Mouse (Mus musculus) midbrain, embryonic 16.5 days (tissue): ENCODE measurements around the gene Sorcs1. TPM values are rescaled to one million over a fixed set of nuclear protein-coding genes. Genes with fewer than 3 reads are reported as not detected.

Experiments used
- ATAC-seq: fragments of 200-750 bp; cut with Nextera tagmentation; 2 replicates; pipeline ENCODE4 v1.8.0; 2017; ENCODE audit warnings: moderate TSS enrichment
- H3K27ac ChIP-seq: fragments of 300-500 bp; sonication (generic); 2 replicates; pipeline ENCODE4 v1.5.1; 2014; ENCODE audit warnings: mild to moderate bottlenecking, low read length, mixed read lengths
- H3K27me3 ChIP-seq: fragments of 300-500 bp; sonication (generic); 2 replicates; pipeline ENCODE4 v1.6.1; 2014; ENCODE audit warnings: low read depth, low read length, mixed read lengths; ENCODE audit not compliant: control insufficient read depth, insufficient read depth
- H3K36me3 ChIP-seq: fragments of 300-500 bp; sonication (generic); 2 replicates; pipeline ENCODE4 v1.6.1; 2014; ENCODE audit warnings: mild to moderate bottlenecking, low read length, moderate library complexity, mixed read lengths; ENCODE audit not compliant: control insufficient read depth, insufficient read depth
- H3K4me1 ChIP-seq: fragments of 300-500 bp; sonication (generic); 2 replicates; pipeline ENCODE4 v1.6.1; 2014; ENCODE audit warnings: mild to moderate bottlenecking, low read length, mixed read lengths; ENCODE audit not compliant: control insufficient read depth, insufficient read depth
- H3K4me2 ChIP-seq: fragments of 300-500 bp; sonication (generic); 2 replicates; pipeline ENCODE4 v1.6.1; 2014; ENCODE audit warnings: mild to moderate bottlenecking, low read length, mixed read lengths
- H3K4me3 ChIP-seq: fragments of 300-500 bp; sonication (generic); 2 replicates; pipeline ENCODE4 v1.5.1; 2014; ENCODE audit warnings: low read depth, mild to moderate bottlenecking, low read length, moderate library complexity, mixed read lengths
- H3K9ac ChIP-seq: fragments of 300-500 bp; sonication (generic); 2 replicates; pipeline ENCODE4 v1.6.1; 2014; ENCODE audit warnings: low read depth, low read length, mixed read lengths
- H3K9me3 ChIP-seq: fragments of 300-500 bp; sonication (generic); replicated peaks from 2 replicates; pipeline ENCODE4 v1.6.1; 2014; ENCODE audit warnings: mild to moderate bottlenecking, low read length, mixed read lengths; ENCODE audit not compliant: control insufficient read depth, poor library complexity, severe bottlenecking
- WGBS: fragments of 180-500 bp; shearing (Covaris S2); extraction: QIAGEN DNeasy Blood & Tissue Kit; methylation state at CpG from one replicate; pipeline ENCODE4 v1.1.7; 2014; 5-methylcytosine and 5-hydroxymethylcytosine counted together
- polyA plus RNA-seq: library from polyadenylated mRNA; unstranded; fragments of >200 nt; fragmentation: Nextera tagmentation; extraction: Ambion mirVana; gene quantifications from 2 replicates; pipeline ENCODE4 v1.2.1, GENCODE M21; 2015

Sorcs1 gene
- polyA plus RNA-seq, 1 experiment from 2014 or later: 17.8 TPM

GRCm38 (mm10) chr19:50521943-50522342 is 156.5 kb downstream of the Sorcs1 start:
- Histone ChIP-seq H3K27ac (no peak overlapping the region), H3K36me3 (no peaks in the 10 kb centered on the region), H3K4me2 (no peak overlapping the region), H3K4me3 (no peak overlapping the region), H3K9ac (no peak overlapping the region), H3K27me3 (no peaks in the 10 kb centered on the region), H3K9me3 (no peaks in the 10 kb centered on the region), H3K4me1 (no peaks in the 10 kb centered on the region)
- 60% methylated on average over 4 of the region's 4 CpGs for WGBS
- no peak for ATAC-seq

- Histone ChIP-seq H3K27ac (peak overlapping the region; percentile 38; the same call in 1 of the 2 replicates), H3K4me2 (peak overlapping the region; percentile 42), H3K27me3 (no peaks in the 10 kb centered on the region), H3K9ac (peak overlapping the region; percentile 38; the same call in 1 of the 2 replicates), H3K4me3 (no peak overlapping the region), H3K4me1 (peaks cover 16% of the 10 kb centered on the region), H3K9me3 (0 out of 2 replicates have a peak, but pooled peaks cover 2% of the 10 kb centered on the region), H3K36me3 (no peaks in the 10 kb centered on the region)
- ATAC-seq: no peak; the same call in 1 of the 2 replicates
- 24% methylated on average over 10 of the region's 10 CpGs for WGBS
Observed at GRCm38 (mm10) chr19:50515059-50515673, 163.3 kb downstream of the Sorcs1 start.

- ATAC-seq: no peak
- H3K9me3 ChIP-seq: 0 out of 2 replicates have a peak, but pooled peaks cover 2% of the 10 kb centered on the region
- no peaks in the 10 kb centered on the region for H3K36me3 ChIP-seq
- H3K27me3 ChIP-seq: no peaks in the 10 kb centered on the region
- H3K4me2 ChIP-seq: peak overlapping the region; percentile 42; the same call in 1 of the 2 replicates
- peaks cover 16% of the 10 kb centered on the region for H3K4me1 ChIP-seq
- WGBS: 59% methylated on average over 8 of the region's 8 CpGs
- H3K27ac ChIP-seq: peak overlapping the region; percentile 33; the same call in 1 of the 2 replicates
- no peak overlapping the region for H3K4me3 ChIP-seq
- no peak overlapping the region for H3K9ac ChIP-seq
Observed at GRCm38 (mm10) chr19:50514309-50514830, 164.1 kb downstream of the Sorcs1 start.

- no peak overlapping the region for H3K9ac ChIP-seq
- WGBS: 86% methylated on average over 1 of the region's 1 CpGs
- no peak overlapping the region for H3K4me3 ChIP-seq
- no peaks in the 10 kb centered on the region for H3K36me3 ChIP-seq
- no peaks in the 10 kb centered on the region for H3K4me1 ChIP-seq
- no peaks in the 10 kb centered on the region for H3K27me3 ChIP-seq
- H3K9me3 ChIP-seq: no peaks in the 10 kb centered on the region
- no peak overlapping the region for H3K27ac ChIP-seq
- no peak overlapping the region for H3K4me2 ChIP-seq
- ATAC-seq: no peak
Observed at GRCm38 (mm10) chr19:50502816-50503215, 175.6 kb downstream of the Sorcs1 start.

- Histone ChIP-seq H3K9me3 (no peaks in the 10 kb centered on the region), H3K4me3 (no peak overlapping the region), H3K27ac (no peak overlapping the region), H3K4me1 (peaks cover 15% of the 10 kb centered on the region), H3K4me2 (no peak overlapping the region), H3K36me3 (no peaks in the 10 kb centered on the region), H3K9ac (no peak overlapping the region), H3K27me3 (no peaks in the 10 kb centered on the region)
- 91% methylated on average over 3 of the region's 3 CpGs for WGBS
- ATAC-seq: no peak
Observed at GRCm38 (mm10) chr19:50491121-50491520, 187.3 kb downstream of the Sorcs1 start.

GRCm38 (mm10) chr19:50490721-50491120 is 187.7 kb downstream of the Sorcs1 start:
- Histone ChIP-seq H3K27me3 (no peaks in the 10 kb centered on the region), H3K9me3 (no peaks in the 10 kb centered on the region), H3K4me1 (peaks cover 15% of the 10 kb centered on the region), H3K4me2 (no peak overlapping the region), H3K27ac (no peak overlapping the region), H3K36me3 (no peaks in the 10 kb centered on the region), H3K4me3 (no peak overlapping the region), H3K9ac (no peak overlapping the region)
- ATAC-seq: no peak
- 58% methylated on average over 2 of the region's 2 CpGs for WGBS

- Histone ChIP-seq H3K9ac (no peak overlapping the region), H3K4me3 (no peak overlapping the region), H3K27me3 (no peaks in the 10 kb centered on the region), H3K4me1 (peaks cover 15% of the 10 kb centered on the region), H3K9me3 (no peaks in the 10 kb centered on the region), H3K27ac (no peak overlapping the region), H3K4me2 (no peak overlapping the region), H3K36me3 (no peaks in the 10 kb centered on the region)
- ATAC-seq: no peak
- 63% methylated on average over 3 of the region's 3 CpGs for WGBS
Observed at GRCm38 (mm10) chr19:50489786-50490185, 188.7 kb downstream of the Sorcs1 start.

- WGBS: 10% methylated on average over 6 of the region's 6 CpGs
- Histone ChIP-seq H3K4me3 (no peak overlapping the region), H3K4me1 (peaks cover 18% of the 10 kb centered on the region), H3K27me3 (no peaks in the 10 kb centered on the region), H3K9me3 (no peaks in the 10 kb centered on the region), H3K36me3 (no peaks in the 10 kb centered on the region), H3K4me2 (peak overlapping the region; percentile 50), H3K27ac (no peak overlapping the region), H3K9ac (no peak overlapping the region)
- ATAC-seq: no peak
Observed at GRCm38 (mm10) chr19:50488421-50488820, 190.0 kb downstream of the Sorcs1 start.

- H3K36me3 ChIP-seq: no peaks in the 10 kb centered on the region
- peak overlapping the region; percentile 50 for H3K4me2 ChIP-seq
- ATAC-seq: peak; percentile 91
- H3K9ac ChIP-seq: peak overlapping the region; percentile 41; the same call in 1 of the 2 replicates
- 8% methylated on average over 11 of the region's 11 CpGs for WGBS
- no peaks in the 10 kb centered on the region for H3K27me3 ChIP-seq
- H3K4me1 ChIP-seq: peaks cover 19% of the 10 kb centered on the region
- peak overlapping the region; percentile 53; the same call in 1 of the 2 replicates for H3K27ac ChIP-seq
- peak overlapping the region; percentile 18 for H3K4me3 ChIP-seq
- H3K9me3 ChIP-seq: no peaks in the 10 kb centered on the region
Observed at GRCm38 (mm10) chr19:50487768-50488167, 190.7 kb downstream of the Sorcs1 start.
